27 mouse cellular contexts compared by ENCODE assay signal in genomic region chr1:90836178-90836740, GRCm38 (mm10). TPM values are rescaled to one million over a fixed set of nuclear protein-coding genes. Genes with fewer than 3 reads are reported as not detected.
A peak's percentile ranks its signal among the peaks of the same experiment; 100 is the strongest.
DNase-seq lines count a peak whose midpoint lies in the region; ATAC-seq and TF ChIP-seq lines count a peak whose summit lies in the region.
"Had no signal": no experiment of that assay in that cellular context is flagged by ENCODE, and none has a peak within 500 bp of the region (broad histone marks: within the 10 kb centered on the region; RNA-seq: fewer than 3 reads in every experiment).

No protein-coding gene starts in this region.

- no peaks in the 10 kb centered on the region for H3K27me3 ChIP-seq in embryonic facial prominence, embryonic 14.5 days (replicated peaks; ENCODE audit: control insufficient read depth, insufficient read depth, low read length)
- H3K27me3 ChIP-seq in limb, embryonic 12.5 days, result no peaks in the 10 kb centered on the region
- no peaks in the 10 kb centered on the region for H3K27me3 ChIP-seq in stomach, postnatal 0 days (ENCODE audit: control insufficient read depth, insufficient read depth, low read length)
- H3K27me3 ChIP-seq: forebrain, embryonic 15.5 days; intestine, embryonic 15.5 days; stomach, embryonic 15.5 days had no signal

- DNase-seq in NIH3T3 (ENCODE audit: low read depth) (peak; percentile 17), adipocyte (ENCODE audit: low spot score) (peak; percentile 60)
- peak; percentile 73 for DNase-seq in embryonic facial prominence, embryonic 14.5 days (ENCODE audit: low spot score)
- DNase-seq in left cerebral cortex, adult 18-20 months (ENCODE audit: low spot score in 2 of 2), result no peak
- DNase-seq in gastrocnemius, postnatal 10 days, result no peak
- DNase-seq in stomach, postnatal 0 days (ENCODE audit: low spot score), result no peak
- DNase-seq: adrenal gland, postnatal 14 days; cerebellum, adult 8-10 months; cerebellum, postnatal 36 days; embryo, embryonic 11 days; kidney, adult 8-10 months; kidney, postnatal 14 days; lung, postnatal 4 days; right cerebral cortex, adult 18-20 months; right cerebral cortex, postnatal 4 days; thymus, adult 18-20 months; thymus, postnatal 4 days had no signal

- H3K4me2 ChIP-seq in embryonic facial prominence, embryonic 14.5 days (ENCODE audit: low read depth, low read length), result peak overlapping the region; percentile 30
- H3K4me2 ChIP-seq in limb, embryonic 12.5 days, result no peak overlapping the region
- H3K4me2 ChIP-seq in stomach, postnatal 0 days (replicated peaks; ENCODE audit: low read depth), result no peak overlapping the region
- H3K4me2 ChIP-seq: forebrain, embryonic 15.5 days; intestine, embryonic 15.5 days; stomach, embryonic 15.5 days had no signal

- H3K27ac ChIP-seq in embryonic facial prominence, embryonic 14.5 days (replicated peaks; ENCODE audit: low read depth, low read length), result peak overlapping the region; percentile 75
- peak overlapping the region; percentile 57; the same call in 1 of the 2 replicates for H3K27ac ChIP-seq in limb, embryonic 12.5 days
- H3K27ac ChIP-seq in stomach, postnatal 0 days (replicated peaks), result no peak overlapping the region
- H3K27ac ChIP-seq: forebrain, embryonic 15.5 days; heart, embryonic 10.5 days; intestine, embryonic 15.5 days; stomach, embryonic 15.5 days had no signal

- no peaks in the 10 kb centered on the region for H3K9me3 ChIP-seq in embryonic facial prominence, embryonic 14.5 days (ENCODE audit: control insufficient read depth, low read length)
- no peaks in the 10 kb centered on the region for H3K9me3 ChIP-seq in limb, embryonic 12.5 days
- no peaks in the 10 kb centered on the region for H3K9me3 ChIP-seq in stomach, postnatal 0 days (ENCODE audit: control insufficient read depth, low read length)
- H3K9me3 ChIP-seq: forebrain, embryonic 15.5 days; heart, embryonic 10.5 days; intestine, embryonic 15.5 days; stomach, embryonic 15.5 days had no signal

- WGBS in embryonic facial prominence, embryonic 14.5 days, result 29% methylated on average over 5 of the region's 5 CpGs
- 28% methylated on average over 5 of the region's 5 CpGs for WGBS in limb, embryonic 12.5 days
- WGBS in stomach, postnatal 0 days, result 63% methylated on average over 5 of the region's 5 CpGs

- H3K9ac ChIP-seq in embryonic facial prominence, embryonic 14.5 days (ENCODE audit: low read depth, low read length), result no peak overlapping the region
- H3K9ac ChIP-seq in limb, embryonic 12.5 days (replicated peaks), result no peak overlapping the region
- H3K9ac ChIP-seq in stomach, postnatal 0 days (ENCODE audit: low read length), result no peak overlapping the region
- H3K9ac ChIP-seq: forebrain, embryonic 15.5 days; intestine, embryonic 15.5 days; stomach, embryonic 15.5 days had no signal

- H3K4me3 ChIP-seq in embryonic facial prominence, embryonic 14.5 days (ENCODE audit: low read depth, low read length), result no peak overlapping the region
- no peak overlapping the region for H3K4me3 ChIP-seq in limb, embryonic 12.5 days (replicated peaks)
- no peak overlapping the region for H3K4me3 ChIP-seq in stomach, postnatal 0 days (ENCODE audit: low read depth, low read length)
- H3K4me3 ChIP-seq: forebrain, embryonic 15.5 days; heart, embryonic 10.5 days; intestine, embryonic 15.5 days; stomach, embryonic 15.5 days had no signal

- no peak for TF ChIP-seq CTCF in stomach, postnatal 0 days (IDR thresholded peaks at IDR 0.05; ENCODE audit: low read depth)

- no peak for TF ChIP-seq EP300 in stomach, postnatal 0 days (optimal IDR thresholded peaks at IDR 0.05)

- ATAC-seq in embryonic facial prominence, embryonic 14.5 days (ENCODE audit: low read depth), result 0 out of 2 replicates have a peak, but pooled peaks have one; percentile 22
- no peak for ATAC-seq in limb, embryonic 12.5 days (ENCODE audit: insufficient number of reproducible peaks, insufficient read depth, low FRiP score, low TSS enrichment, low read depth)
- ATAC-seq in stomach, postnatal 0 days (ENCODE audit: low FRiP score, low TSS enrichment), result no peak
- ATAC-seq: activated CD4-positive, CD25-positive, alpha-beta regulatory T cell, adult 4 months; forebrain, embryonic 15.5 days; hindbrain, embryonic 16.5 days; intestine, embryonic 15.5 days; midbrain, embryonic 16.5 days had no signal

- H3K36me3 ChIP-seq in embryonic facial prominence, embryonic 14.5 days (ENCODE audit: control insufficient read depth, insufficient read depth, low read length), result no peaks in the 10 kb centered on the region
- H3K36me3 ChIP-seq in limb, embryonic 12.5 days, result no peaks in the 10 kb centered on the region
- no peaks in the 10 kb centered on the region for H3K36me3 ChIP-seq in stomach, postnatal 0 days (ENCODE audit: control insufficient read depth, insufficient read depth, low read length)
- H3K36me3 ChIP-seq: forebrain, embryonic 15.5 days; heart, embryonic 10.5 days; intestine, embryonic 15.5 days; stomach, embryonic 15.5 days had no signal

- peaks cover 60% of the 10 kb centered on the region for H3K4me1 ChIP-seq in embryonic facial prominence, embryonic 14.5 days (ENCODE audit: control insufficient read depth, insufficient read depth, low read length)
- H3K4me1 ChIP-seq in limb, embryonic 12.5 days (replicated peaks), result peaks cover 60% of the 10 kb centered on the region
- H3K4me1 ChIP-seq in stomach, postnatal 0 days (replicated peaks; ENCODE audit: control insufficient read depth, insufficient read depth), result peaks cover 3% of the 10 kb centered on the region

RNA-seq across cellular contexts. Expression of gene Col6a3, which starts 7.5 kb away (rescaled TPM):
- 262 and 324 TPM in 2 replicates for polyA plus RNA-seq in embryonic facial prominence, embryonic 14.5 days (2014; fragmentation: Nextera tagmentation; extraction: Ambion mirVana)
- polyA plus RNA-seq in limb, embryonic 12.5 days (2016; fragmentation: Nextera tagmentation; extraction: Ambion mirVana), result 27.4 and 28.2 TPM in 2 replicates
- 1 to 10 TPM; 4.3 to 4.5 TPM for total RNA-seq in left cerebral cortex, adult 18-20 months (2021)
- total RNA-seq in gastrocnemius, postnatal 10 days (2021), result 100 to 1,000 TPM; 299 to 378 TPM
- polyA plus RNA-seq in stomach, postnatal 0 days (2015; fragmentation: Nextera tagmentation; extraction: Ambion mirVana), result 56.9 and 60.5 TPM in 2 replicates
- total RNA-seq: hematopoietic stem cell, adult 5-6 weeks; MEL had no signal
- polyA plus RNA-seq: activated CD4-positive, CD25-positive, alpha-beta regulatory T cell, adult 4 months had no signal

Comparison
In these comparisons a context has a peak if more than half of its experiments do, and no peak if none do; other contexts are left out.
1. DNase-seq: peak in NIH3T3 (single experiment), adipocyte (single experiment) and embryonic facial prominence, embryonic 14.5 days (single experiment); none in left cerebral cortex, adult 18-20 months (0 of 2), gastrocnemius, postnatal 10 days (single experiment) and stomach, postnatal 0 days (single experiment).